ENCODE assay signal across 16 mouse cellular contexts in genomic region chr11:80949068-80949738, GRCm38 (mm10).
DNase-seq lines count a peak whose midpoint lies in the region; ATAC-seq lines count a peak whose summit lies in the region.
"Had no signal": no experiment of that assay in that cellular context is flagged by ENCODE, and none has a peak within 500 bp of the region (broad histone marks: within the 10 kb centered on the region; RNA-seq: fewer than 3 reads in every experiment).

No protein-coding gene starts in this region.

- no peaks in the 10 kb centered on the region for H3K36me3 ChIP-seq in kidney, embryonic 16.5 days (ENCODE audit: insufficient read depth, low read length)
- no peaks in the 10 kb centered on the region for H3K36me3 ChIP-seq in intestine, embryonic 16.5 days (ENCODE audit: control insufficient read depth, insufficient read depth, low read length)
- H3K36me3 ChIP-seq in liver, embryonic 12.5 days, result no peaks in the 10 kb centered on the region
- H3K36me3 ChIP-seq: forebrain, embryonic 15.5 days; liver, embryonic 15.5 days; neural tube, embryonic 13.5 days had no signal

- peak; percentile 7 for DNase-seq in kidney, adult 9 months
- peak; percentile 12 to 32 for DNase-seq in adrenal gland, adult 18-20 months (ENCODE audit: low spot score in 2 of 2)
- DNase-seq in kidney, postnatal 25 days, result peak; percentile 9 to 39
- peak; percentile 21 to 27 for DNase-seq in lung, postnatal 4 days
- DNase-seq: cerebellum, postnatal 10 days; heart, postnatal 14 days; retina, postnatal 1 day; thymus, postnatal 4 days had no signal

- no peak overlapping the region for H3K9ac ChIP-seq in kidney, embryonic 16.5 days (replicated peaks; ENCODE audit: low read length)
- H3K9ac ChIP-seq in intestine, embryonic 16.5 days (ENCODE audit: low read depth, low read length), result no peak overlapping the region
- H3K9ac ChIP-seq in liver, embryonic 12.5 days, result no peak overlapping the region
- H3K9ac ChIP-seq: forebrain, embryonic 15.5 days; liver, embryonic 15.5 days; neural tube, embryonic 13.5 days had no signal

- no peak overlapping the region for H3K4me3 ChIP-seq in kidney, embryonic 16.5 days (ENCODE audit: low read length)
- H3K4me3 ChIP-seq in intestine, embryonic 16.5 days (ENCODE audit: low read length), result no peak overlapping the region
- no peak overlapping the region for H3K4me3 ChIP-seq in liver, embryonic 12.5 days
- H3K4me3 ChIP-seq: forebrain, embryonic 15.5 days; left cerebral cortex, adult 2 months; liver, embryonic 15.5 days; neural tube, embryonic 13.5 days had no signal

- no peak overlapping the region for H3K27ac ChIP-seq in kidney, embryonic 16.5 days (ENCODE audit: low read length)
- H3K27ac ChIP-seq in intestine, embryonic 16.5 days (ENCODE audit: low read length), result no peak overlapping the region
- H3K27ac ChIP-seq in liver, embryonic 12.5 days, result no peak overlapping the region
- H3K27ac ChIP-seq: forebrain, embryonic 15.5 days; left cerebral cortex, adult 2 months; liver, embryonic 15.5 days; neural tube, embryonic 13.5 days had no signal

- H3K4me2 ChIP-seq in kidney, embryonic 16.5 days (replicated peaks; ENCODE audit: low read depth, low read length), result no peak overlapping the region
- H3K4me2 ChIP-seq in intestine, embryonic 16.5 days (ENCODE audit: low read depth, low read length), result no peak overlapping the region
- no peak overlapping the region for H3K4me2 ChIP-seq in liver, embryonic 12.5 days
- H3K4me2 ChIP-seq: forebrain, embryonic 15.5 days; liver, embryonic 15.5 days; neural tube, embryonic 13.5 days had no signal

- no peaks in the 10 kb centered on the region for H3K27me3 ChIP-seq in kidney, embryonic 16.5 days (ENCODE audit: insufficient read depth, low read length)
- H3K27me3 ChIP-seq in intestine, embryonic 16.5 days (replicated peaks; ENCODE audit: control insufficient read depth, insufficient read depth, low read length), result no peaks in the 10 kb centered on the region
- H3K27me3 ChIP-seq in liver, embryonic 12.5 days (replicated peaks), result 0 out of 2 replicates have a peak, but pooled peaks cover 1% of the 10 kb centered on the region
- H3K27me3 ChIP-seq: forebrain, embryonic 15.5 days; liver, embryonic 15.5 days; neural tube, embryonic 13.5 days had no signal

- ATAC-seq in kidney, embryonic 16.5 days (ENCODE audit: low FRiP score, low TSS enrichment), result no peak
- ATAC-seq in intestine, embryonic 16.5 days, result no peak
- ATAC-seq in inflammation-experienced regulatory T-cells, adult 6 months, result no peak
- ATAC-seq in liver, embryonic 12.5 days, result no peak
- ATAC-seq: forebrain, embryonic 15.5 days had no signal

- 74% methylated on average over 11 of the region's 11 CpGs for WGBS in kidney, embryonic 16.5 days
- WGBS in intestine, embryonic 16.5 days, result 75% methylated on average over 11 of the region's 11 CpGs
- 72% methylated on average over 11 of the region's 11 CpGs for WGBS in liver, embryonic 12.5 days (ENCODE audit: insufficient replicate concordance)

- H3K9me3 ChIP-seq in kidney, embryonic 16.5 days (ENCODE audit: low read length), result no peaks in the 10 kb centered on the region
- H3K9me3 ChIP-seq in intestine, embryonic 16.5 days (ENCODE audit: control insufficient read depth, low read length), result no peaks in the 10 kb centered on the region
- H3K9me3 ChIP-seq in liver, embryonic 12.5 days (replicated peaks), result no peaks in the 10 kb centered on the region
- H3K9me3 ChIP-seq: forebrain, embryonic 15.5 days; liver, embryonic 15.5 days; neural tube, embryonic 13.5 days had no signal

- peaks cover 5% of the 10 kb centered on the region; the same call in 1 of the 2 replicates for H3K4me1 ChIP-seq in kidney, embryonic 16.5 days (ENCODE audit: insufficient read depth, low read length)
- no peaks in the 10 kb centered on the region for H3K4me1 ChIP-seq in intestine, embryonic 16.5 days (ENCODE audit: control insufficient read depth, insufficient read depth, low read length)
- H3K4me1 ChIP-seq in liver, embryonic 12.5 days, result no peaks in the 10 kb centered on the region
- H3K4me1 ChIP-seq: forebrain, embryonic 15.5 days; liver, embryonic 15.5 days; neural tube, embryonic 13.5 days had no signal
